Mouse (Mus musculus) activated CD4-positive, CD25-positive, alpha-beta regulatory T cell, adult 4 months (primary cell): Measurements from ENCODE around the gene Rnf141. TPM values are rescaled to one million over a fixed set of nuclear protein-coding genes. Genes with fewer than 3 reads are reported as not detected.

Experiments used
- ATAC-seq: one replicate; pipeline ENCODE4 v1.8.0; 2017
- polyA plus RNA-seq, 2 experiments: library from polyadenylated mRNA; unstranded; fragments of 100-300 nt; shearing (Covaris generic); gene quantifications; one replicate each; pipeline ENCODE4 v1.2.1; 2017

Rnf141 gene
- polyA plus RNA-seq, 2 experiments from 2014 or later = 14.8 to 17.6 TPM

DNA sequence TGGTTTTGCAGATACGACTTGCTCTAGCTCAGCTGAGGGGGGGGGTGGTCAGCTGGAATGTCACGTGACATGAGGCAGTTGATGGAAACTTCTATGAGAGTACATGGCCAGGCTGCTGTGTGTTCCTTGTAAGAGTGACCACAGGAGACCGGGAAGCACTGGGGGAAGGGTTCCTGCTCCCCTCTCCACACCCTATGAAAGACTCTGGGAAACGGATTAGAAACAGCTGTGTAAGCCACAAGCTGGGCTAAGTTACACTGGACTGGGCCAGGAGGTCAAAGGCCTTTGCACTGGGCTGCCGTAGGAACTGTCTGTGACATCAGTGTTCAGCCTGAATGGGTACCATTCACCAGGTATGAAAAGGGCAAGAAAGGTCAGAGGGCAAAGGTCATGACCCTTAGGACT is 90.3 kb downstream of the Rnf141 start:
- ATAC-seq = no peak

DNA sequence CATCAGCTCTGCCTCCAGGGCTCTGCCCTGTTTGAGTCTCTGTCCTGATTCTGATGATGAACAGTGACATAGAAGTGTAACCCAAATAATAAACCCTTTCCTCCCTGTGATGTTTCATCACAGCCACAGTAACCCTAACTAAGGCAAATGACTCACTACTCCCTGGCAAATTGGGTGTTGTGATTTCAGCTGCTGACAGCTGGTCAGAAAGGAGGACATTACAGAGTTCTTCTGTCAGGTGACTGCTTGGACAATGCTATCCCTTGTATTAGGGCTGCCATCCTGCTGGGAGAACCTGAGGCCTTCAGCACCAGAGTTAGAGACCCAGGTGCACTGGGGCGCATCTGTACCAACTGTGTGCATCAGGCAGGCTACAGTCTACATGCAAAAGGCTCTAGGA is 90.9 kb downstream of the Rnf141 start:
- ATAC-seq = no peak

DNA sequence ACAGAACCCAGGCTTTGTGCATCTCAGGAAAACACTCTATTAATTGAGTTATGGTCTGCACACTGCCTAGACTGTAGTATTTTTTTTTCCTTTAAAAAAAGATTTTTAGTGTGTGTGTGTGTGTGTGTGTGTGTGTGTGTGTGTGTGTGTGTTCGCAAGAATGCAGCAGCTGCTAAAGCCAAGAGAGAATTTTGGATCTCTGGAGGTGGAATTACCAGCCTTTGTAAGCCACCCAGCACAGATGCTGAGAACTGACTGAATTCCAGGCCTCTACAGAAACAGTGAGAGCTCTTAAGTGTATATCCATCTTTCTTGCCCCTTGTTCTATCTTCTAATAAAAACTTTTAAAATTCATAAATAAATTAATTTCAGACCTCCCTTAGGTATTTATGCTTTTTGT is 92.6 kb downstream of the Rnf141 start:
- ATAC-seq = no peak

DNA sequence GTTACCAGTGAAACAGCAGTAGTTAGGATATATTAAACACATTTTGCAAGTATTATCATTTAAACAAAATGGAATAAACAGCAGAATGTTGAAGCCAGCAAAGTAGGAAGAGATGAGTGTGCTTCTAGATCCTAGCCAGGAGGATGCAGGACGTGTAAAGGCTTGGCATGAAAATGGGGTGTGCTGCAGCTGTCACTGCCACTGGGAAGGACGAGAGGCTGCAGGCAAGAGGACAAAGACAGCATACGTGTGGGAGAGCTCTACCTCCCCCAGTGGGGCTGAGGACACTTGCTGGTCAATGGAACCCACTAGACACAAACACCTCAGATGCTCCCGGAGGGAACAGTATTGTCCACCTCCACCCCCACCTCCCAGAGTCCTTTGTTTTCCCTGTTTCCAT is 93.4 kb downstream of the Rnf141 start:
- no peak for ATAC-seq

Other genes starting within 250 kb of the Rnf141 start
- 1 to 10 TPM in 1 of 2 experiments, under 1 TPM in 1; 0.84 to 2.3 TPM for gene Sbf2, start 229.5 kb downstream of the Rnf141 start, polyA plus RNA-seq
- not detected for gene Adm, start 216.8 kb downstream of the Rnf141 start, polyA plus RNA-seq
- 1 to 10 TPM; 3.7 to 3.9 TPM for gene Ampd3, start 76.3 kb downstream of the Rnf141 start, polyA plus RNA-seq
- not detected for gene Lyve1, start 18.8 kb upstream of the Rnf141 start, polyA plus RNA-seq
- under 1 TPM; 0.66 to 0.93 TPM for gene Mrvi1, start 138.0 kb upstream of the Rnf141 start, polyA plus RNA-seq
- gene Ctr9, start 184.5 kb upstream of the Rnf141 start, polyA plus RNA-seq = 10 to 100 TPM; 31.5 to 34.1 TPM
- 100 to 1,000 TPM; 799 to 823 TPM for gene Eif4g2, start 238.6 kb upstream of the Rnf141 start, polyA plus RNA-seq